Mouse (Mus musculus): ENCODE measurements at regions not wholly inside any gene's neighbourhood (a gene's known extent, or its start where the extent isn't known, plus 50 kb on each side); places are given as distances from the start of the nearest gene placed in this dataset.

DNA sequence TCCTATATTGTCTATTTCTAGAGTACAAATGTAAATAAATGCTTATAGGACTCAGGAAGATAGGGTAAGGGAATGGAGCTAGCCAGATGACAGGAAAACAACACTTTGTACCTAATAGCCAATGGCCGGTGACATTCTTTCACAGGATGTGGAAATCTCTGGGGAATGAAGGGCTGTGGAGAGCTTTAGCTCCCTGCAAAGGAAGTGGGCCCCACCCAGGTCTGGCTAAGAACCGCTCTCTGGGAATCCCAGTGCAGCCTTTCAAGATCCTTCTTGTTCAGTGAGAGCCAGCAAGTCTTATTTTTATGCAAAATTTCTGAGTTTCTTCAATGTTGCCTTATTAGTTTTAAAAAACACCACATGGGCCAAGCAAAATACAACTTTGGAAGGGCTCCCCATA is 54.7 kb upstream of the Pappa2 start:
- no peaks in the 10 kb centered on the region for H3K9me3 ChIP-seq (replicated peaks; ENCODE audit: control insufficient read depth, low read length)
- no peaks in the 10 kb centered on the region for H3K4me1 ChIP-seq (ENCODE audit: control insufficient read depth, insufficient read depth, low read length)
- H3K27ac ChIP-seq (ENCODE audit: low read depth, low read length): no peak overlapping the region
- WGBS (ENCODE audit: insufficient replicate concordance): 55% methylated on average over 2 of the region's 2 CpGs
- H3K27me3 ChIP-seq (ENCODE audit: control insufficient read depth, insufficient read depth, low read length): no peaks in the 10 kb centered on the region
- H3K36me3 ChIP-seq (ENCODE audit: control insufficient read depth, insufficient read depth, low read length): no peaks in the 10 kb centered on the region
- no peak overlapping the region for H3K4me3 ChIP-seq (ENCODE audit: low read depth, low read length)
- H3K4me2 ChIP-seq: no peak overlapping the region
- no peak overlapping the region for H3K9ac ChIP-seq (ENCODE audit: low read depth, low read length)
- ATAC-seq (replicated peaks; ENCODE audit: insufficient number of reproducible peaks, low FRiP score, low TSS enrichment): no peak

DNA sequence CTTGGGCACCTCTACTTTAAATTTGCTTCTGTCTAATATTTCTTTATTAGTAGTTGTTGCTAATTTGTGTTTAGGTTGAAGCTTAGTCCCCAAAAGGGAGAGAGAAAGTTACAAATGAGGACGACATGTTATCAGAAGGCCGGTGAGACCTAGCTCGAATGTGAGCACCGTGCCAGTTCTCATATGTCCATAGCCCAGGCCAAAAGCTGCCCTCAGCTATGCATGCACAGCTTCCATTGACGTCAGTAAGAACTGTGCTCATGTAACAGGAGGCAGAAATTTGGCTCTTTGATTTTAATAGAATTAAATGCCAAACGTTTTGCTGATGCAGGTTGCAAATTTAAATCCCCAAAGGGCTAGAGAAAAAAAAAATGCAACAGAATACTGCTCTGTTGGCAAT is 56.1 kb upstream of the Pappa2 start:
- H3K9me3 ChIP-seq (replicated peaks; ENCODE audit: control insufficient read depth, low read length): no peaks in the 10 kb centered on the region
- no peak for ATAC-seq (replicated peaks; ENCODE audit: insufficient number of reproducible peaks, low FRiP score, low TSS enrichment)
- H3K27ac ChIP-seq (ENCODE audit: low read depth, low read length): no peak overlapping the region
- no peak overlapping the region for H3K4me2 ChIP-seq
- H3K4me3 ChIP-seq (ENCODE audit: low read depth, low read length): no peak overlapping the region
- H3K36me3 ChIP-seq (ENCODE audit: control insufficient read depth, insufficient read depth, low read length): no peaks in the 10 kb centered on the region
- H3K27me3 ChIP-seq (ENCODE audit: control insufficient read depth, insufficient read depth, low read length): no peaks in the 10 kb centered on the region
- no peaks in the 10 kb centered on the region for H3K4me1 ChIP-seq (ENCODE audit: control insufficient read depth, insufficient read depth, low read length)
- no peak overlapping the region for H3K9ac ChIP-seq (ENCODE audit: low read depth, low read length)
- WGBS (ENCODE audit: insufficient replicate concordance): 71% methylated on average over 6 of the region's 6 CpGs

DNA sequence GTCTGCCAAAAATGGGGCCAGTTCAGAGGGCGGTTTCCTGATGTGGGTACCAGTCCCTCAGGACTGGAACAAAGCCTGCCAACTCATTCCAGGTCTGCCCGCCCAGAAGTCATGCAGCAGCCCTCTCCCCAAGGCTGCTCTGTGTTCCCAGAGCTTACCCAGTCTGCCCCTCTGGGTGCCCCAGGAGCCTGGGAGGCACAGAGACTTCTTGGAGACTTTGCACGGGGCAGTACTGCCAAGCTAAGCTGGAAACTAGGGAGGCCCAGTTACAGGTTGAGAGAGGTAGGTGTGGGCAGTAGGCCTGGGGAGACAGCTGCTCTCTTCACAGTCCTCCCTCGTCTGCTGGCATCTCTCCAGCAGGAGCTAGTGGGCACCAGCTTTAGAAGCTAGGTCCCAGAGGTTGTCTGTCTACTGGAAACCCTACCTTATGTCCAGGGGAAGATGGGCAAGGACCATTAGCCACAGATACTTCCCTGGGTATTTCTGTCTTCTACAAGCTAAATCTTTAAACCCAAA is 65.6 kb upstream of the Pappa2 start:
- no peak overlapping the region for H3K4me3 ChIP-seq (ENCODE audit: low read depth, low read length)
- no peak for ATAC-seq (replicated peaks; ENCODE audit: insufficient number of reproducible peaks, low FRiP score, low TSS enrichment)
- WGBS (ENCODE audit: insufficient replicate concordance): 74% methylated on average over 4 of the region's 4 CpGs
- H3K9me3 ChIP-seq (replicated peaks; ENCODE audit: control insufficient read depth, low read length): no peaks in the 10 kb centered on the region
- H3K27me3 ChIP-seq (ENCODE audit: control insufficient read depth, insufficient read depth, low read length): no peaks in the 10 kb centered on the region
- H3K36me3 ChIP-seq (ENCODE audit: control insufficient read depth, insufficient read depth, low read length): no peaks in the 10 kb centered on the region
- H3K4me1 ChIP-seq (ENCODE audit: control insufficient read depth, insufficient read depth, low read length): no peaks in the 10 kb centered on the region
- H3K27ac ChIP-seq (ENCODE audit: low read depth, low read length): no peak overlapping the region
- no peak overlapping the region for H3K4me2 ChIP-seq
- H3K9ac ChIP-seq (ENCODE audit: low read depth, low read length): no peak overlapping the region

DNA sequence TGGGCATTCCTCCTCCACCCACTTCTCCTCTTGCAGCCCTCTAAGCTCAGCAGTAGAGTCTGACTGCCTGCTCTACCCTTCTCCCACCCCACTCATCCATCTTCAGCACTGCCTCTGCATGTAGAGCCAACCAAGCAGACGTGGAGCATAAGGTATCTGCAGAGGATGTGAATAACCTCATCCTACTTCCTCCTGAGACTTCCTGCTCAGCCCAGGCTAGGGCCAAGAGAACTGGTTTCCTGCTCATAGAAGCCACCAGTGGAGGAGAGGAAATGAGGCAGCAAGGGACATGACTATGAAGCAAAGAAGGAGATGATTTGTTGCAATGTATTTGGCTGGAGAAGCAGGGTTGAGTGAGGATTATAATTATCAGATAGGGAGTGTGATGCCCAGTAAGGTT is 84.7 kb upstream of the Pappa2 start:
- no peak for ATAC-seq (replicated peaks; ENCODE audit: insufficient number of reproducible peaks, low FRiP score, low TSS enrichment)
- H3K27ac ChIP-seq (ENCODE audit: low read depth, low read length): no peak overlapping the region
- H3K27me3 ChIP-seq (ENCODE audit: control insufficient read depth, insufficient read depth, low read length): no peaks in the 10 kb centered on the region
- no peaks in the 10 kb centered on the region for H3K36me3 ChIP-seq (ENCODE audit: control insufficient read depth, insufficient read depth, low read length)
- H3K4me3 ChIP-seq (ENCODE audit: low read depth, low read length): no peak overlapping the region
- no peaks in the 10 kb centered on the region for H3K9me3 ChIP-seq (replicated peaks; ENCODE audit: control insufficient read depth, low read length)
- no peaks in the 10 kb centered on the region for H3K4me1 ChIP-seq (ENCODE audit: control insufficient read depth, insufficient read depth, low read length)
- H3K4me2 ChIP-seq: no peak overlapping the region
- WGBS (ENCODE audit: insufficient replicate concordance): 38% methylated on average over 1 of the region's 1 CpGs
- H3K9ac ChIP-seq (ENCODE audit: low read depth, low read length): no peak overlapping the region

DNA sequence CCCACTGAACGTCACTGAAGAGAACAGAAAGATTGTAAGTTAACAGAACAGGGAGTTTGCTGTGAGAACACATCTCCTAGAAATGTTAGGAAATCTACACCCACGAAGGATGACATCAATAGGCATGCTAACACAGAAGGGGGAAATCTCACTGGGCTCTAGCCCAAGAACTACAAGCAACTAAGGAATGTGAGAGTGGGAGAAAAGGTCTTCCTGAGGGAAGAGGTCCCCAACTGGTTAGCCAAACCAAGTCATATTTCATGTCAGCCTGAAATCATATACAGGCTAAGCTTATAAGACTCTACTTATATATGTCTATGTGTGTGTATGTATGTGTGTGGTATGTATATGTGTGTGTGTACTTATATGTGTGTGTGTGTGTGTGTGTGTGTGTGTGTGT is 118.9 kb upstream of the Pappa2 start:
- H3K36me3 ChIP-seq (ENCODE audit: control insufficient read depth, insufficient read depth, low read length): no peaks in the 10 kb centered on the region
- no peak overlapping the region for H3K27ac ChIP-seq (ENCODE audit: low read depth, low read length)
- H3K4me2 ChIP-seq: no peak overlapping the region
- H3K9ac ChIP-seq (ENCODE audit: low read depth, low read length): no peak overlapping the region
- no peaks in the 10 kb centered on the region for H3K4me1 ChIP-seq (ENCODE audit: control insufficient read depth, insufficient read depth, low read length)
- H3K4me3 ChIP-seq (ENCODE audit: low read depth, low read length): no peak overlapping the region
- ATAC-seq (replicated peaks; ENCODE audit: insufficient number of reproducible peaks, low FRiP score, low TSS enrichment): 0 out of 2 replicates have a peak, but pooled peaks have one; percentile 35
- no peaks in the 10 kb centered on the region for H3K9me3 ChIP-seq (replicated peaks; ENCODE audit: control insufficient read depth, low read length)
- WGBS (ENCODE audit: insufficient replicate concordance): 54% methylated on average over 2 of the region's 2 CpGs
- no peaks in the 10 kb centered on the region for H3K27me3 ChIP-seq (ENCODE audit: control insufficient read depth, insufficient read depth, low read length)

DNA sequence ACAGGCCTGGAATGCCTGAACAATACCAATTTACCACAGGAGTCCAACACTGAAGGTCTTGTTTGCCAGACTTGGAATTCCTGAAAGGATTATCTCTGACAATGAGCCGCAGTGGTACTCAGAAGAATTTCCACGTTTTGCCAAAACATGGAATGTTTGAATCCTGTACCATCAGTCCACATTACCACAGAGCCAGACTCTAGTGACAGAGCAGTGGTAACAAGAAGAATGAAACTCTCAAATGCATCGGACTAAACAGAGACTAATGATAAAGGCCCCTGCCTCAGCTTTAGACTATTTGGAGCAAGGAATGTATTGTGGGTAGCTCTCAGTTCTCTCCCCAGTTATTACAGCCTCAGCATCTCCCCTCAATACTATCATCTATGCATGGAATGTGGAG is 109.9 kb upstream of the Cop1 start:
- no peaks in the 10 kb centered on the region for H3K36me3 ChIP-seq (ENCODE audit: control insufficient read depth, insufficient read depth, low read length)
- H3K4me3 ChIP-seq (ENCODE audit: low read depth, low read length): no peak overlapping the region
- no peak for ATAC-seq (replicated peaks; ENCODE audit: insufficient number of reproducible peaks, low FRiP score, low TSS enrichment)
- H3K9ac ChIP-seq (ENCODE audit: low read depth, low read length): no peak overlapping the region
- no peak overlapping the region for H3K4me2 ChIP-seq
- no peaks in the 10 kb centered on the region for H3K27me3 ChIP-seq (ENCODE audit: control insufficient read depth, insufficient read depth, low read length)
- H3K4me1 ChIP-seq (ENCODE audit: control insufficient read depth, insufficient read depth, low read length): no peaks in the 10 kb centered on the region
- WGBS (ENCODE audit: insufficient replicate concordance): 58% methylated on average over 3 of the region's 3 CpGs
- no peak overlapping the region for H3K27ac ChIP-seq (ENCODE audit: low read depth, low read length)
- no peaks in the 10 kb centered on the region for H3K9me3 ChIP-seq (replicated peaks; ENCODE audit: control insufficient read depth, low read length)

DNA sequence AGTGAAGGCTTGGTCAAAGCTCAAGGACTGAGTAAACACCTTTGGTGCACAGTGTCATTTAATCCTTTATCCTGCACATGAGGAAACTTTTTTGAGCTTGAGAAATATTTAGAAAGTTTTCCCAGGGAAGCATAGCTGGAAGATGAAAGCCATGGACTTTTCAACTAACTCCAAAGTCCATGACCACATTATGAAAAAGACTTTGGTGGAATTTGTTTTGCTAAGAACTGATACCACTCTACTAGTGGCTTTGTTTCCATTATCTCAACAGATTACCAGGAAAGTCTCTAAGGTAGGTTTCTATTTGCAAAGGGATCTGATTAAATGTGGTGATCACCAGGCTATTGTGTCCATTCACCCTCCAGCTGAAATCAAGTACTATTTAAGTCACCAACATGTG is 107.2 kb upstream of the Cop1 start:
- Histone ChIP-seq H3K4me3 (ENCODE audit: low read depth, low read length) (no peak overlapping the region), H3K27ac (ENCODE audit: low read depth, low read length) (no peak overlapping the region), H3K9ac (ENCODE audit: low read depth, low read length) (no peak overlapping the region), H3K4me2 (no peak overlapping the region), H3K36me3 (ENCODE audit: control insufficient read depth, insufficient read depth, low read length) (no peaks in the 10 kb centered on the region), H3K4me1 (ENCODE audit: control insufficient read depth, insufficient read depth, low read length) (no peaks in the 10 kb centered on the region), H3K9me3 (replicated peaks; ENCODE audit: control insufficient read depth, low read length) (no peaks in the 10 kb centered on the region), H3K27me3 (ENCODE audit: control insufficient read depth, insufficient read depth, low read length) (no peaks in the 10 kb centered on the region)
- no peak for ATAC-seq (replicated peaks; ENCODE audit: insufficient number of reproducible peaks, low FRiP score, low TSS enrichment)

DNA sequence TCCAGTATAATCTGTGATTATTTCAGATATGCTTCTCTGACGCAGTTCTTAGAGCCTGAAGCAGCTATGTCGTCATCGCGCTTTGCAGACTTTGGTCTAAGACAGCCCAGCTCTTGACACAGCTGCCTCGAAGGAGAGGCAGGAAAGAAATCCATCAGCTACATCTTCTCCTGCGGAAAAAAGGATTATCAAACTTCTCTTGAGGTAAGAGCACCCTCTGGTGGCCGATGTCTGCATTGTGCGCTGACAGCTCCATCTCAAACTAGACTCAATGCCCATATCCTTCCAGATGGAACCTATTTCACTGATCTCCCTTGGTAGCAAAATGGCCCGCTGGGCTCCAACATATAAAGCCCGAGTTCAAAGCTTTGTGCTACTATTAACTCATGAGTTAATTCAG is 96.8 kb upstream of the Cop1 start:
- WGBS (ENCODE audit: insufficient replicate concordance): 12% methylated on average over 10 of the region's 10 CpGs
- no peaks in the 10 kb centered on the region for H3K4me1 ChIP-seq (ENCODE audit: control insufficient read depth, insufficient read depth, low read length)
- no peak overlapping the region for H3K9ac ChIP-seq (ENCODE audit: low read depth, low read length)
- H3K36me3 ChIP-seq (ENCODE audit: control insufficient read depth, insufficient read depth, low read length): no peaks in the 10 kb centered on the region
- H3K4me2 ChIP-seq: 0 out of 2 replicates have a peak overlapping the region, but pooled peaks have one; percentile 22
- ATAC-seq (replicated peaks; ENCODE audit: insufficient number of reproducible peaks, low FRiP score, low TSS enrichment): no peak
- no peak overlapping the region for H3K4me3 ChIP-seq (ENCODE audit: low read depth, low read length)
- no peaks in the 10 kb centered on the region for H3K9me3 ChIP-seq (replicated peaks; ENCODE audit: control insufficient read depth, low read length)
- no peak overlapping the region for H3K27ac ChIP-seq (ENCODE audit: low read depth, low read length)
- no peaks in the 10 kb centered on the region for H3K27me3 ChIP-seq (ENCODE audit: control insufficient read depth, insufficient read depth, low read length)

DNA sequence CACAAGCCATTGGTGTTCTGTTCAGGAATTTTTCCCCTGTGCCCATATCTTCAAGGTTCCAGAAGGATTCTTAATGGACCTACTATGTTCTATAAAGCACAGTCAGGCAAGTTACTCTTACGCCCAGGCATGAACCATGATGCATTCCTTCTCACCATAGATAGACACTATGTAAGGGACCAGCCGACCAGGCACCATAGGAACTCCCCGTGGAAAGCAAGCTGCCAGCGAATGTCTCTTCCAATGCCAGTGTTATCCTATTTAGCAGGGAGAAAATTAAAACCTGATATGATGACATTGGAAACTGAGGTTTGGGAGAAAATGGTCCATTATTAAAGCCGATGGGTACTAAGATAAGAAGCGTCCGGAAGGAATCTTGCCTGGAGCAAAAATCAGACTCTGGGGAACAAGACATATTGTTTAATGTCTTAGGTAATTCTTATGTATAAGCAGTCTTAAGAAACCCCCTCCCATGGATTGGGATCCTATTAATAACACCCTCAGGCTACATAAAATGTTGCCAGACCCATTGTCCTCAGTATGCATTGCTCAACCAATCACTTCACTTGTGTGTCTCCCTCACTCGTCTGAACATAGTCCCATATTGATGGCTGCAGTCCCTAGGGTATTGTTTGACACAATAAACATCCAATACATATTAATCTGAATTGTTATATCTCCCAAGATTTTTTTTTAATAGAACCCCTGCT is 84.2 kb upstream of the Cop1 start:
- no peak for ATAC-seq (replicated peaks; ENCODE audit: insufficient number of reproducible peaks, low FRiP score, low TSS enrichment)
- Histone ChIP-seq H3K4me3 (ENCODE audit: low read depth, low read length) (no peak overlapping the region), H3K9ac (ENCODE audit: low read depth, low read length) (no peak overlapping the region), H3K4me2 (no peak overlapping the region), H3K27ac (ENCODE audit: low read depth, low read length) (no peak overlapping the region), H3K4me1 (ENCODE audit: control insufficient read depth, insufficient read depth, low read length) (no peaks in the 10 kb centered on the region), H3K9me3 (replicated peaks; ENCODE audit: control insufficient read depth, low read length) (no peaks in the 10 kb centered on the region), H3K36me3 (ENCODE audit: control insufficient read depth, insufficient read depth, low read length) (no peaks in the 10 kb centered on the region), H3K27me3 (ENCODE audit: control insufficient read depth, insufficient read depth, low read length) (no peaks in the 10 kb centered on the region)
- 87% methylated on average over 8 of the region's 8 CpGs for whole genome bisulfite sequencing (ENCODE audit: insufficient replicate concordance)
